Mouse (Mus musculus) T-cell, adult 2 months (primary cell): Measurements from ENCODE around the gene Mblac2.

ENCODE experiments used
- DNase-seq: peaks from one replicate; pipeline ENCODE4 v3.0.0; 2022; ENCODE audit warnings: low spot score

Gene Mblac2

GRCm38 (mm10) chr13:81740898-81741297 is 29.8 kb downstream of the Mblac2 start:
- DNase-seq: no peak

DNA sequence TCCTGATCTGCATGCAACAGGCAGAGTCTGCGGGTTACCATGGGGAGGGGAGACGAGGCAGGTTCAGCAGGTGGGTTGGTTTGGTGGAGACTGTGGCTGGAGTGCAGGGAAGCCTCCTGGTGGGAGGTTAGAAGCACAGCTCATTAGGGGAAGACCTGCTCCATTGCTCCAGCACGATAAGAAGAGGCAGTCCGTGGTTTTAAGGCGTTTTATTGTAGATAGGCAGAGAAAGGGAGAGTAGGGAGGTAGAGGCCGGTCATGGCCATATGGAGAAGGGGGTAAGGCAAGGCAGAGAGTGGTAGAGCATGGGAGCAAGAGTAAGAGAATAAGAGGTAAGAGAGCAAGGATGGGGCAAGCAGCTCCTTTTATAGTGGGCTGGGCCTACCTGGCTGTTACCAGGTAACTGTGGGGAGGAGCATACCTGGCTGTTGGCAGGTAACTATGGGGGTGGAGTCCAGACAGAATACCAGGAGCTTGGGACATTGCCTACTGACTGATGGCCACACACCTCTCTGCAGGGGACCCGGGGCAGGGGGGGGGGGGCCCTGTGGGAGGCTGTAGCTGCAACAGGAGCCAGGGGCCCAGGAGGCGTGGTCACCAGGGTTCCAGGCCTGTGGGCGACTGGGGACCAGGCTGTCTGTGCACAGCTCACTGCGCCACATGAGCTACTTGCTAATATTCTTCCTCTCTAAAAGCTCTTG is 32.4 kb downstream of the Mblac2 start:
- no peak for DNase-seq

GRCm38 (mm10) chr13:81744092-81744396 is 32.9 kb downstream of the Mblac2 start:
- DNase-seq: no peak

DNA sequence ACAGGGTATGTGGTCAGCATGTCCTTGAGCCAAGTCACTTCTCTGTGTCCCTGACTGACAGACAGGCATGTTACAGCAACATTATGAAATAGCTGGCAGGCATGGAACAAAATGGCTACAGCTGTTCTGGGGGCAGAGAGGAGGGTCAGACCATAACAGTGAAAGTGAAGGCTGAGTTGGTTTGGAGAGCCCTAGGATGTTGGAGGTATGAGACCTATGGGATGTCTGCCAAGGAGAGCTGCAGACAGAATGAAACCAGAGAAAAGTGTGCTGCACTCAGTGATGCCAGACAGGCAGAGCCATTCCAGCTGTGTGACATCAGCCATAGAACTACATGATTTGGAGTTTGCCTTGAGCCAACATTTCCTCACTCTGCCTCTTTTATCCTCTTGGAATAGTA is 43.7 kb downstream of the Mblac2 start:
- no peak for DNase-seq

GRCm38 (mm10) chr13:81755324-81755723 is 44.2 kb downstream of the Mblac2 start:
- DNase-seq: no peak

DNA sequence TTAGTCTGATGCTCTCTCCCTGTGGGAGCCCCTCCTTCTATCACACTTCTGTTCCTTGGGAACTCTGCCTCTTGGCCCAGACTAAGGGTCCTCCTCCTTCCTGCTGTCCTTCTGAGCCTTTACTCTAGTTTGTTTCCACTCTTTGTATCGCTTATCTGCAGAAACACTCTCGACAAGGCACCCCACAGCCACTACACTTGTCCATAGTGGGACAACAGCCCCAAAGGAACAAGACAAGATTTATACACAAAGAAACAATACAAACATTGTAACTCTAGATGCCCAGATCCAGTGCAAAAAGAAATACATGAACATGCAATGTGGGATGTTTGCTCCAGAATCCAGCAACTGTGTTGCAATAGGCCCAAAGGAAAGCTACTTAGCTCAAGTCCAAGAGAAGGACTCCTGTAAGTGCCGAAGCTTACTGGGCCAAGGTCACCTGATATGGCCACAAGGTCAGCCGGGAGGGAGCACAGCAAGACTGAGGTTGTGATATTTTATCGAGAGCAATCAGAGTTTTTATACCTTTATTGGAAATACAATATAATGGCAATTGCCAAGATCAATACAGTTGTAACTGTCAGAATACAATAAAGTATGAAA is 46.0 kb downstream of the Mblac2 start:
- no peak for DNase-seq

DNA sequence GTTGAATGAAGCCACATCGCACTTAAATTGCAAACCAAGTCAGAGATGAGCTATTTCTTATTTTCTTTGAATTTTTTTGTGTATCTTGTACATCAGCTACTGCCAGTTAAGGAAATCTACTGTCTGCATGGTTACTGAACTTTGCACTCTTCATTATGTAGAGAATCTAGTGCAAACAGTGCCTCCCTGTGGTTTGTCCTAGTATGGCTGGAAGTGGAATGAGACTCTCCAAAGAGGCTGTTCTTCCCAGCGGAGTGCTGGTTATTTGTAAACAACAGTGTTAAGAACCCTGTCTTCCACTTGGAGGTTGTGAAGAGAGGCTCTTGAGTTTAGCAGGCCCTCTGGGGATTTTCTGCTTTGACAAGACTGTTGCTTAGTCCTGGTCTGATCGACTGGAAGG is 49.2 kb downstream of the Mblac2 start:
- DNase-seq: no peak

DNA sequence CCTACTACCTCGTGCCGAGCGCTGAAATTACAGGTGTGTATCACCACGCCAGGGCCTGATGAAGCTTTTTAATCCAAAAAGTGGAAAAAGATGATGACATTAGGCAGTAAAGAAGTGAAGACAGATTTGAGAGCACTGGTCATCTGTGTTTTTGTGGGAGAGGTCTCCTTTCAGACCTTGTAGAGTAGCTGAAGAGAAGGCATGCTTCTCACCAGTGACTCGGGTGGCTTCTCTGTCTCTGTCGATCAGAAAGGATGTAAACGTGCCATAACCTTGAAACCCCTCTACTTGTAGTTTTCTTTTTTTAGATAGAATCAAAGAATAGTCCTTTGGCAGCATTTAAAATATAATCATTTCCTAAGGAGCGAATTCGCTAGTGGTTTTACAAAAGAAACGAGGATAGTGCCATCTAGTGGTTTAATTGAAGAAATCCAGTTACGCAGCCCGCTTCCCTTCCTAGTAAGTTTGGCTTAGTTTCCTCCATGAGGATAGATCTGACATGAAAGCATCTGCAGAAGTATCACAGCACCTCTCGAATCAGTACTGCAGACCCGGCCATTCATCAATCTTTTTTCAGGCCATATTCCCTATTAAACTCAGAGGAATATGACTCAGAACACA is 50.5 kb downstream of the Mblac2 start:
- peak; percentile 24 for DNase-seq

DNA sequence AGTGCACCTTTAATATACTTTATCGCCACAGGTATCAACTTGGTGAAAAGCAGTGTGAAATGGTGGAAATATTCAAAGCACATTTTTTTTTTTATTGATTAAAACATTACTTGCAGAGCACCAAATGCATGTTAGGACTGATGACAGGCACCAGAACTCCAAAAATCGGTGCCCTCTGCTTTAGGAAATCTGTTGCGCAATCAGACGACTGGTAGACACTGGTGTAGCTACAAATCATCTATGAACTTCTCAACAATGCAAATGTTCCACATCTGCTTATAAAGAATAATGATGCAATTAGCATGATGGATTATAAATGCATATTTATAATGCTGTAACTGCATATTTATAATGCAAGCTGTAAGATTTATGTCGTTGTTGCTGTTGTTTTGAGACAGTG is 53.0 kb downstream of the Mblac2 start:
- no peak for DNase-seq

DNA sequence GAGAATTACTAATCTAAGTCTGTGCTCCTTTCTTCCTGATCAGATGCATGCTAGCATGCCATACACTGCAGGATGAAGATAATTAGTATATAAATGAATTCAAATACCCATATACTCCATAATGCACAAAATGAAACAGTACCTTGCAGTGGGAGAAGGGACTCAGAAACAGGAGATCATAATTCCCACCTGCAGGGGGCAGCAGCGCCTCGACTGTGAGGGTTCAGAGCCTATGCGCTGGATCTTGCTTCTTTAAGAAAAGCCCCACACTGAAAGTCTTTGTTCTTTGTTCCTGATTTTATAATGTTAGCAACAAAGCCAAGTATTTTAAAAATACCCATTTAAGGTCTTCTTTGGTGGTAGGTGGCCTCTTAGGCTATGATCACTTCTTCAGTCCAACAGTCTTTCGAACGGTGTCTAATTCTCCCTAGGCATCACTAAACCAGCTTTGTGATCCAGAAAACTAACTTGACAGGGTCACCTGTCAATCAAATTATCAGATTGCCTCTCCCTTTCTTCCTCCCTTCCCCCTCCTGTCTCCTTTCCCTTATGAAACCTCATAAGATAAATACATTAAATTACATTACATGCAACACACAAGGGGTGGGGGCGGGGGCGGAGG is 56.0 kb downstream of the Mblac2 start:
- DNase-seq: peak; percentile 56

- DNase-seq: no peak
Measured at GRCm38 (mm10) chr13:81776217-81776616, 65.1 kb downstream of the Mblac2 start.

DNA sequence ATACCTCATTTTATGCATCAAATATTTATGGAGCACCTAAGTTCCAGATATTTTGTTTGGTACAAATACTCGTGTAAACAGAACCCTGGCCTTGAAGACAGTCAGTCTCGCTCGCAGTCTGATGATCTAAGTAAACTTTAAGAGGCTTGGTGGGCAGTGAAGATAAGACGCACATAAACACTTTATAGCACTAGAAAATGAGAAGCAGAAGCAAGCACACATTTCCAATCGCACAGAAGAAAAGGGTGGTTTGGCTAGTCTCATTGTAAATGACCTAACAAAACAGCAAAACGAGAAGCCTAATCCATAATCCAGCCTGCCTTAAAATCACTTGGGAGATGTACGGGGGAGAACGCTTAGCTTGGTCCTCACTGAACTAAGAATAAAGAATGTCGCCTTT is 71.3 kb downstream of the Mblac2 start:
- DNase-seq: no peak

GRCm38 (mm10) chr13:81782971-81783404 is 71.8 kb downstream of the Mblac2 start, which contains the start of gene Cetn3:
Gene Cetn3, plus strand, starts transcription at chr13:81783077.
- DNase-seq: peak; percentile 93

GRCm38 (mm10) chr13:81783405-81784342 is 72.5 kb downstream of the Mblac2 start:
- peak; percentile 97 for DNase-seq

GRCm38 (mm10) chr13:81785766-81786480 is 74.8 kb downstream of the Mblac2 start:
- no peak for DNase-seq

DNA sequence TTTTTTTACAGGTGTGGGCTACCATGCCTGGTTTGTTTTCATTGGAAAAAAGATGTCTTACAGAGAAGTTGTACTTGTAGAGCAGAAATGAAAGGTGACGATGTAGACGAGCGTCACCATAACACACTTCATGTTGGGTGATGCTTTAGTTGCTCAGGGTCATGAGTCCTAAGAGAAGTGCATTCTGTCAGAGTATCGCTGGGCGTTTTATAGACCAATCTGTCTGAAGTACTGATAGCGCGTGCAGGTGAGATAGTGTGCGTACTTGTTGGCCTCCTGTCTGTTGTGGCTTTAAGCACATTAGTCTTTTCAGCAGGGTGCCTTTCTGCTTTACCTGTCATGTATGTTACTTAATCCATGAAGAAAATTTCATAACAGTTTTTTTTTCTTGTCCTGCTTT is 79.0 kb downstream of the Mblac2 start:
- no peak for DNase-seq

DNA sequence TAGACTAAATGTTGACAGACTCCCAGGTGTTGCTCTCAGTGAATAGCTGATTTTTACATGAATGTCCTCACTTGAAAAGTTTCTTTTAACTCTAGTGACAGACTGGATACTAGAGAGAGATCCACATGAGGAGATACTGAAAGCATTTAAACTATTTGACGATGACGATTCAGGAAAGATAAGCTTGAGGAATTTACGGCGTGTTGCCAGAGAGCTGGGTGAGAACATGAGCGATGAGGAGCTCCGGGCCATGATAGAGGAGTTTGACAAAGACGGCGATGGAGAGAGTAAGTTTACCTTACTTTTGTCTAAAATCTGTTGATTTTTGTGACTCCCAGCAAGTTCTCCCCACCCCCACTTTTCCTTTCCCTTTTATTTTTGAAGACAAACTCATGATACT is 80.7 kb downstream of the Mblac2 start:
- DNase-seq: no peak

DNA sequence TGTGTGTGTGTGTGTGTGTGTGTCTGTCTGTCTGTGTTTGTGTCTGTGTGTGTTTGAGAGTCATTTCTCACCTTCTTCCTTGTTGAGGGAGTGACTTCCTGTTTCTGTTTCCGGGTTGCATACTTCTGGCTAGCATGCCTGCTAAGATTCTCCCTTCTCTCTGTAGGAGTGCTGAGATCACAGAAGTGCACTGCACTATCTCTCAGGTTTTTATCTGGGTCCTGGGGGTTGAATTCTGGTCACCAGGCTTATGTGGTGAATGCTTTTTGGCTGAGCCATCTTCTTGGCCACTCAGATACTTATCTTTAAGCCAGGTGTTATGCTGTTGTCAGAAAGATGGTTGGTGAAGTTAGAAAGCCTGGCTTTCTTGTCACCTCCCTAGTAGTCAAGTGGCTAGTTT is 82.7 kb downstream of the Mblac2 start:
- DNase-seq: peak; percentile 46

- DNase-seq: no peak
Measured at GRCm38 (mm10) chr13:81801121-81801520, 90.0 kb downstream of the Mblac2 start.
